17 mouse cellular contexts compared by ENCODE assay signal in the genomic region with DNA sequence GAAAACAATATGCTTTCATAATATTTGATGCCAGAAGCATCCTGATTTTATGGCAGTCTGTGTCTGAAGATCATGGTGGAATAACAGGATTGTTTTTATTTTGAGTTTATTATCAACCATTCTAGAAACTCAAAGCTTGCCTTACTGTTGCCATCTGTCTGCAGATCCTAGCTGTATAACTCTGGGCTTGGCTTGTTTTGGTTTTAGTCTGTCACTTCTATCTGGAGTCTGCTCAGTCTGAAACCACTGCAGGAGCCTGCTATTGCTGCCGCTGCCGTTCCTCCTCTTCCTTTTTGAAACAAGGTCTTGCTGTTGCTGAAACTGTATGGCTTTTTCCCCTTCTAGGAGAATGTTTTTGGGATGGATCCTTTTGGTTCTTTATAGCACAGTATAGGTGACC. TPM values are rescaled to one million over a fixed set of nuclear protein-coding genes. Genes with fewer than 3 reads are reported as not detected.
DNase-seq lines count a peak whose midpoint lies in the region; ATAC-seq and TF ChIP-seq lines count a peak whose summit lies in the region.
"Had no signal": no experiment of that assay in that cellular context is flagged by ENCODE, and none has a peak within 500 bp of the region (broad histone marks: within the 10 kb centered on the region; RNA-seq: fewer than 3 reads in every experiment).

No protein-coding gene starts in this region.

- H3K9ac ChIP-seq in forebrain, postnatal 0 days: 0 out of 2 replicates have a peak overlapping the region, but pooled peaks have one; percentile 2
- H3K9ac ChIP-seq in midbrain, embryonic 15.5 days: no peak overlapping the region
- H3K9ac ChIP-seq: embryonic facial prominence, embryonic 15.5 days had no signal

- 76% methylated on average over 2 of the region's 2 CpGs for WGBS in forebrain, embryonic 10.5 days
- WGBS in forebrain, postnatal 0 days: 13% methylated on average over 2 of the region's 2 CpGs
- WGBS in midbrain, embryonic 15.5 days: 39% methylated on average over 2 of the region's 2 CpGs

- H3K27me3 ChIP-seq in forebrain, embryonic 10.5 days (ENCODE audit: poor library complexity, severe bottlenecking): no peaks in the 10 kb centered on the region
- no peaks in the 10 kb centered on the region for H3K27me3 ChIP-seq in forebrain, postnatal 0 days (ENCODE audit: insufficient read depth, low read length)
- no peaks in the 10 kb centered on the region for H3K27me3 ChIP-seq in midbrain, embryonic 15.5 days (replicated peaks)
- H3K27me3 ChIP-seq: embryonic facial prominence, embryonic 15.5 days had no signal

- DNase-seq in layer of hippocampus, adult 9-11 months: peak; percentile 21
- DNase-seq in layer of hippocampus, postnatal 36 days: no peak
- no peak for DNase-seq in forebrain, embryonic 10.5 days (ENCODE audit: extremely low spot score, low spot score)
- peak; percentile 51 for DNase-seq in forebrain, postnatal 0 days
- DNase-seq in lung, adult 18-20 months: no peak
- DNase-seq in Muller cell, postnatal 12 days (ENCODE audit: inconsistent ontology term): no peak
- DNase-seq in urinary bladder, postnatal 4 days (ENCODE audit: low spot score in 2 of 2): no peak
- DNase-seq: adrenal gland, postnatal 14 days; cerebellum, adult 9-11 months; kidney, adult 8-10 months; liver; lung, adult 2 months; right cerebral cortex, postnatal 4 days; thymus, adult 18-20 months had no signal

- H3K4me2 ChIP-seq in forebrain, postnatal 0 days (ENCODE audit: low read depth): peak overlapping the region; percentile 4; the same call in 1 of the 2 replicates
- H3K4me2 ChIP-seq in midbrain, embryonic 15.5 days: no peak overlapping the region
- H3K4me2 ChIP-seq: embryonic facial prominence, embryonic 15.5 days; heart, embryonic 11.5 days had no signal

- TF ChIP-seq CTCF in forebrain, postnatal 0 days (IDR thresholded peaks at IDR 0.05; ENCODE audit: low read depth): no peak

- peaks cover 30% of the 10 kb centered on the region for H3K36me3 ChIP-seq in forebrain, embryonic 10.5 days (replicated peaks)
- H3K36me3 ChIP-seq in forebrain, postnatal 0 days (ENCODE audit: insufficient read depth): no peaks in the 10 kb centered on the region
- H3K36me3 ChIP-seq in midbrain, embryonic 15.5 days (replicated peaks): no peaks in the 10 kb centered on the region
- H3K36me3 ChIP-seq: embryonic facial prominence, embryonic 15.5 days had no signal

- H3K27ac ChIP-seq in forebrain, embryonic 10.5 days: peak overlapping the region; percentile 66; the same call in 1 of the 2 replicates
- peak overlapping the region; percentile 42 for H3K27ac ChIP-seq in forebrain, postnatal 0 days (ENCODE audit: low read depth, low read length)
- H3K27ac ChIP-seq in midbrain, embryonic 15.5 days: peak overlapping the region; percentile 24; the same call in 1 of the 2 replicates
- H3K27ac ChIP-seq: embryonic facial prominence, embryonic 15.5 days had no signal

- H3K4me1 ChIP-seq in forebrain, embryonic 10.5 days: peaks cover 32% of the 10 kb centered on the region
- H3K4me1 ChIP-seq in forebrain, postnatal 0 days (ENCODE audit: insufficient read depth): peaks cover 6% of the 10 kb centered on the region; the same call in 1 of the 2 replicates
- H3K4me1 ChIP-seq in midbrain, embryonic 15.5 days: peaks cover 23% of the 10 kb centered on the region

- ATAC-seq in forebrain, postnatal 0 days: peak; percentile 91
- no peak for ATAC-seq in midbrain, embryonic 15.5 days (replicated peaks)

- H3K4me3 ChIP-seq in forebrain, embryonic 10.5 days: no peak overlapping the region
- H3K4me3 ChIP-seq in forebrain, postnatal 0 days (ENCODE audit: low read depth, low read length): no peak overlapping the region
- H3K4me3 ChIP-seq in midbrain, embryonic 15.5 days: no peak overlapping the region
- H3K4me3 ChIP-seq: embryonic facial prominence, embryonic 15.5 days had no signal

- H3K9me3 ChIP-seq in forebrain, embryonic 10.5 days: no peaks in the 10 kb centered on the region
- no peaks in the 10 kb centered on the region for H3K9me3 ChIP-seq in forebrain, postnatal 0 days (ENCODE audit: low read length)
- H3K9me3 ChIP-seq in midbrain, embryonic 15.5 days: no peaks in the 10 kb centered on the region
- H3K9me3 ChIP-seq: embryonic facial prominence, embryonic 15.5 days had no signal

RNA-seq across cellular contexts. Expression of a gene that starts 52.8 kb away (rescaled TPM):
- 10 to 100 TPM; 92.1 to 93.1 TPM for total RNA-seq in layer of hippocampus, postnatal 36 days (2021)
- 15.6 and 18.4 TPM in 2 replicates for polyA plus RNA-seq in forebrain, embryonic 10.5 days (2016; fragmentation: Nextera tagmentation; extraction: Ambion mirVana)
- 29.9 and 35.8 TPM in 2 replicates for total RNA-seq in forebrain, postnatal 0 days (2014; rRNA removed)
- polyA plus RNA-seq in forebrain, postnatal 0 days (2015; fragmentation: Nextera tagmentation; extraction: Ambion mirVana): 10.0 and 16.9 TPM in 2 replicates
- 22.9 and 23.7 TPM in 2 replicates for polyA plus RNA-seq in midbrain, embryonic 15.5 days (2015; fragmentation: Nextera tagmentation; extraction: Ambion mirVana)

Comparison
In these comparisons a context has a peak if more than half of its experiments do, and no peak if none do; other contexts are left out.
1. DNase-seq: peak in layer of hippocampus, adult 9-11 months (single experiment) and forebrain, postnatal 0 days (single experiment); none in layer of hippocampus, postnatal 36 days (0 of 2), forebrain, embryonic 10.5 days (single experiment), lung, adult 18-20 months (0 of 2), Muller cell, postnatal 12 days (single experiment) and urinary bladder, postnatal 4 days (0 of 2).
2. Peak in every context shown above with its lines, with median percentiles within 50 percentile points of each other: H3K27ac ChIP-seq.